Comparison of ENCODE assay signal across 22 mouse cellular contexts in genomic region chr9:118793151-118793785, GRCm38 (mm10).
"Had no signal": no experiment of that assay in that cellular context is flagged by ENCODE, and none has a peak within 500 bp of the region (broad histone marks: within the 10 kb centered on the region; RNA-seq: fewer than 3 reads in every experiment).

No protein-coding gene starts in this region.

- H3K9ac ChIP-seq: heart, embryonic 12.5 days; hindbrain, embryonic 12.5 days; hindbrain, embryonic 14.5 days; intestine, embryonic 15.5 days; limb, embryonic 12.5 days; liver, embryonic 13.5 days; liver, embryonic 15.5 days had no signal

- H3K9me3 ChIP-seq: heart, embryonic 10.5 days; heart, embryonic 12.5 days; hindbrain, embryonic 10.5 days; hindbrain, embryonic 12.5 days; intestine, embryonic 15.5 days; liver, embryonic 13.5 days; liver, embryonic 15.5 days had no signal

- H3K4me3 ChIP-seq: heart, embryonic 10.5 days; heart, embryonic 12.5 days; hindbrain, embryonic 10.5 days; hindbrain, embryonic 12.5 days; intestine, embryonic 15.5 days; limb, embryonic 12.5 days; liver, embryonic 13.5 days; liver, embryonic 15.5 days had no signal

- H3K27me3 ChIP-seq: heart, embryonic 12.5 days; hindbrain, embryonic 12.5 days; intestine, embryonic 15.5 days; limb, embryonic 12.5 days; liver, embryonic 13.5 days; liver, embryonic 15.5 days had no signal

- DNase-seq: gastrocnemius, postnatal 14 days; gastrocnemius, postnatal 36 days; heart, adult 11 months; heart, postnatal 10 days; heart, postnatal 4 days; kidney, adult 18-20 months; kidney, adult 8-10 months; kidney, postnatal 10 days; kidney, postnatal 25 days; layer of hippocampus, adult 9-11 months; layer of hippocampus, postnatal 36 days; left cerebral cortex, postnatal 4 days; liver; liver, embryonic 13.5 days had no signal

- H3K27ac ChIP-seq: heart, embryonic 10.5 days; hindbrain, embryonic 10.5 days; hindbrain, embryonic 12.5 days; hindbrain, embryonic 14.5 days; intestine, embryonic 15.5 days; limb, embryonic 12.5 days; liver, embryonic 13.5 days; liver, embryonic 15.5 days had no signal

- H3K36me3 ChIP-seq: heart, embryonic 10.5 days; heart, embryonic 12.5 days; hindbrain, embryonic 10.5 days; hindbrain, embryonic 12.5 days; intestine, embryonic 15.5 days; limb, embryonic 12.5 days; liver, embryonic 13.5 days; liver, embryonic 15.5 days had no signal

- H3K4me1 ChIP-seq: liver, embryonic 15.5 days had no signal
